Mouse (Mus musculus) neural tube, embryonic 13.5 days (tissue): ENCODE data around the gene Slc43a3. TPM values are rescaled to one million over a fixed set of nuclear protein-coding genes. Genes with fewer than 3 reads are reported as not detected.
A peak's percentile ranks its signal among the peaks of the same experiment; 100 is the strongest.

Experiments used
- ATAC-seq: fragments of 200-750 bp; cut with Nextera tagmentation; 2 replicates; pipeline ENCODE4 v1.8.0; 2017; ENCODE audit warnings: low read depth, mild to moderate bottlenecking, moderate TSS enrichment, moderate library complexity
- H3K27ac ChIP-seq: fragments of 300-500 bp; sonication (generic); replicated peaks from 2 replicates; pipeline ENCODE4 v1.5.1; 2015; ENCODE audit warnings: moderate library complexity, mild to moderate bottlenecking, inconsistent platforms
- H3K27me3 ChIP-seq: fragments of 300-500 bp; sonication (generic); 2 replicates; pipeline ENCODE4 v1.6.1; 2015; ENCODE audit warnings: mild to moderate bottlenecking, inconsistent platforms
- H3K36me3 ChIP-seq: fragments of 300-500 bp; sonication (generic); 2 replicates; pipeline ENCODE4 v1.6.1; 2015; ENCODE audit warnings: mild to moderate bottlenecking, inconsistent platforms
- H3K4me1 ChIP-seq: fragments of 300-500 bp; sonication (generic); replicated peaks from 2 replicates; pipeline ENCODE4 v1.6.1; 2015; ENCODE audit warnings: inconsistent platforms
- H3K4me2 ChIP-seq: fragments of 300-500 bp; sonication (generic); 2 replicates; pipeline ENCODE4 v1.6.1; 2015; ENCODE audit warnings: inconsistent platforms, mild to moderate bottlenecking, moderate library complexity
- H3K4me3 ChIP-seq: fragments of 300-500 bp; sonication (generic); 2 replicates; pipeline ENCODE4 v1.5.1; 2015; ENCODE audit warnings: mild to moderate bottlenecking, inconsistent platforms
- H3K9ac ChIP-seq: fragments of 300-500 bp; sonication (generic); 2 replicates; pipeline ENCODE4 v1.6.1; 2015; ENCODE audit warnings: moderate library complexity, mild to moderate bottlenecking, inconsistent platforms
- H3K9me3 ChIP-seq: fragments of 300-500 bp; sonication (generic); 2 replicates; pipeline ENCODE4 v1.6.1; 2016; ENCODE audit warnings: inconsistent platforms
- WGBS: fragments of 180-500 bp; shearing (Covaris S2); methylation state at CpG from one replicate; pipeline ENCODE4 v1.1.7; 2015; 5-methylcytosine and 5-hydroxymethylcytosine counted together
- polyA plus RNA-seq: library from polyadenylated mRNA; unstranded; fragments of >200 nt; fragmentation: Nextera tagmentation; extraction: Ambion mirVana; gene quantifications from 2 replicates; pipeline ENCODE4 v1.2.1, GENCODE M21; 2015

The Slc43a3 gene
- polyA plus RNA-seq, 1 experiment from 2014 or later: 8.6 TPM

- no peak for ATAC-seq
- WGBS: 95% methylated on average over 6 of the region's 6 CpGs
- H3K36me3 ChIP-seq: no peaks in the 10 kb centered on the region
- no peaks in the 10 kb centered on the region for H3K27me3 ChIP-seq
- H3K4me1 ChIP-seq: peaks cover 3% of the 10 kb centered on the region; the same call in 1 of the 2 replicates
- no peak overlapping the region for H3K4me2 ChIP-seq
- no peak overlapping the region for H3K27ac ChIP-seq
- H3K9me3 ChIP-seq: no peaks in the 10 kb centered on the region
- H3K4me3 ChIP-seq: no peak overlapping the region
- no peak overlapping the region for H3K9ac ChIP-seq
Observed at GRCm38 (mm10) chr2:84939711-84940110, 3.3 kb downstream of the Slc43a3 start.

DNA sequence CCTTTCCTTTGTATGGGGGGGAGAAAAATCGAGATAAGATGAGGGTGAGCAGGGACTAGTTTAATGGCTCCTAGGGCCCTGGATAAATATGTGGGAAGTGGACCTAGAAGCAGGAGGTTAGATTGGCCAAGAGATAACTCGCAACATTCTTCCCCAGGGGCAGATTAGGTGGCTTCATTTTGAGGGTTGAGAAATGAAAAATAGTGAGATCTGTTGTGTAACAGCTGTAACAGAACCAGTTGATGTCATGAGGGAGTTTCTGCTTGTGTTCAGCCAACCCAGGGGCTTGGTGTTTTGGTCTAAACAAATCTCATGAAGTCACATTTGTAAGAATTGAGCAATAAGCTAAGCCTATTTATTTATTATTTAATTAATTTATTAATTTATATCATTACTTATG is 5.0 kb downstream of the Slc43a3 start:
- no peak overlapping the region for H3K9ac ChIP-seq
- H3K27ac ChIP-seq: no peak overlapping the region
- no peaks in the 10 kb centered on the region for H3K4me1 ChIP-seq
- no peaks in the 10 kb centered on the region for H3K27me3 ChIP-seq
- WGBS: 80% methylated on average over 2 of the region's 2 CpGs
- no peaks in the 10 kb centered on the region for H3K9me3 ChIP-seq
- ATAC-seq: no peak
- no peaks in the 10 kb centered on the region for H3K36me3 ChIP-seq
- H3K4me2 ChIP-seq: no peak overlapping the region
- no peak overlapping the region for H3K4me3 ChIP-seq

DNA sequence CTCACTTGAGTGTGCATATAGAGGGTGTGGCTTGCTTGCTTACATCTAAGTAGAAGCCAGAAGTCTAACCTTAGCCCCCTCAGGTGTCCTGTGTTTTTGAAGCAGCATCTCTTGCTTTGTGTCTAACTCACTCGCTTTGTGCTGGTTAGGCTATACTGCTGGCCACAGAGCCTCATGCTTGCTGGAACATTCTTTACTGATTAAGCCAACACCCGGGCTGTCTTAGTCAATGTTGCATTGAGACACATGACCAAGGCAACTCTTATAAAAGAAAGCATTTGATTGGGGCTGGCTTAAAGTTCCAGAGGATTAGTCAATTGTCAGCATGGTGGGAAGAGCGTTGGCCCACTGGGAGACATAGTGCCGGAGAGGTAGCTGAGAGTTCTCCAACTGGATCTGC is 5.4 kb downstream of the Slc43a3 start:
- Histone ChIP-seq H3K4me3 (no peak overlapping the region), H3K36me3 (no peaks in the 10 kb centered on the region), H3K9me3 (no peaks in the 10 kb centered on the region), H3K4me1 (no peaks in the 10 kb centered on the region), H3K27me3 (no peaks in the 10 kb centered on the region), H3K9ac (no peak overlapping the region), H3K4me2 (no peak overlapping the region), H3K27ac (no peak overlapping the region)
- ATAC-seq: no peak
- 94% methylated on average over 4 of the region's 4 CpGs for WGBS

- no peak for ATAC-seq
- no peak overlapping the region for H3K27ac ChIP-seq
- no peak overlapping the region for H3K4me2 ChIP-seq
- 90% methylated on average over 3 of the region's 3 CpGs for WGBS
- H3K36me3 ChIP-seq: no peaks in the 10 kb centered on the region
- no peaks in the 10 kb centered on the region for H3K27me3 ChIP-seq
- no peaks in the 10 kb centered on the region for H3K4me1 ChIP-seq
- no peak overlapping the region for H3K4me3 ChIP-seq
- no peak overlapping the region for H3K9ac ChIP-seq
- no peaks in the 10 kb centered on the region for H3K9me3 ChIP-seq
Observed at GRCm38 (mm10) chr2:84947154-84947771, 10.9 kb downstream of the Slc43a3 start.

DNA sequence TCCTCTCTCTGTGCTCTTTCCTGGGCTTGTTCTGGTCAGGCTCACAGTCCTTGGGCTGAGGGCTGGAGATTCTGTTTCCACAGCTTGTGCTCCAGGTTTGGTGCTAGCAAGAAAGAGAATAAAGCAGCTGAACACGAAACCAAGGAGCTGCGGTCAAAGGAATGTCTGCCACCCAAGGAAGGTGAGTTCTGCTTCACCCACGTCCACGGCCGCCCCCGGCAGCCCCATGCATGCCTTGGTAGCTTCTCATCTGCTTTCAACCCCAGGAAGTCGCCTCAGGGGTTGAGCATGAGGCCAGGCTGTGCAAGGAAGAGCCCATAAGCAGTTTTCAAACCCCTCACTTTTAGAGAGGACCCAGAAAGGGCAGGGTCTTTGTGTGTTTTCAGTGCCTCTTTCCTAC is 11.9 kb downstream of the Slc43a3 start:
- H3K27me3 ChIP-seq: no peaks in the 10 kb centered on the region
- no peaks in the 10 kb centered on the region for H3K4me1 ChIP-seq
- H3K4me2 ChIP-seq: no peak overlapping the region
- no peaks in the 10 kb centered on the region for H3K9me3 ChIP-seq
- WGBS: 90% methylated on average over 7 of the region's 7 CpGs
- no peak for ATAC-seq
- H3K36me3 ChIP-seq: no peaks in the 10 kb centered on the region
- H3K27ac ChIP-seq: no peak overlapping the region
- H3K4me3 ChIP-seq: no peak overlapping the region
- H3K9ac ChIP-seq: no peak overlapping the region

DNA sequence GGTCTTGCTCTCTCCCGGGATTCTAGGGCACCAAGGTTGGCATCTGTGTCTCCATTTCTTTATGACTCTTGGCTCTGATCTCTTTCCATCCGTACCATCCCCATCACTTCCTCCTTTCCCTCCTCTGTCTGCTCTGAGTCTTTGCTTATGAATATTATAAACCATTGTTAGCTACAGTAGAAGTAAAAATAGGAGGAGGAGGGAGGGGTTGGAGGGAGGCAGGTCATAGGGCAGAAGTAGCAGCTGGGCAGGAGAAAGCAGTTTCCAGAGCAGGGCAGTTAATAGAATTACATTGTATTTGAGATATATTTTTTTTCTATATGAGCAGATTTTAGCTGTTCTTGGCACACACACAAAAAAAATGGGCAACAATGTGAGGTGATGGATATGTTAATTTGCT is 12.3 kb downstream of the Slc43a3 start:
- no peaks in the 10 kb centered on the region for H3K27me3 ChIP-seq
- no peak overlapping the region for H3K9ac ChIP-seq
- WGBS: 81% methylated on average over 2 of the region's 2 CpGs
- H3K9me3 ChIP-seq: no peaks in the 10 kb centered on the region
- H3K4me3 ChIP-seq: no peak overlapping the region
- no peaks in the 10 kb centered on the region for H3K36me3 ChIP-seq
- no peak overlapping the region for H3K27ac ChIP-seq
- no peaks in the 10 kb centered on the region for H3K4me1 ChIP-seq
- ATAC-seq: no peak
- H3K4me2 ChIP-seq: no peak overlapping the region

- 93% methylated on average over 8 of the region's 8 CpGs for WGBS
- H3K27ac ChIP-seq: no peak overlapping the region
- no peaks in the 10 kb centered on the region for H3K27me3 ChIP-seq
- no peaks in the 10 kb centered on the region for H3K36me3 ChIP-seq
- ATAC-seq: no peak
- no peaks in the 10 kb centered on the region for H3K4me1 ChIP-seq
- no peaks in the 10 kb centered on the region for H3K9me3 ChIP-seq
- H3K9ac ChIP-seq: no peak overlapping the region
- no peak overlapping the region for H3K4me3 ChIP-seq
- H3K4me2 ChIP-seq: no peak overlapping the region
Observed at GRCm38 (mm10) chr2:84951027-84951426, 14.6 kb downstream of the Slc43a3 start.

GRCm38 (mm10) chr2:84952251-84952650 is 15.9 kb downstream of the Slc43a3 start:
- H3K27ac ChIP-seq: no peak overlapping the region
- H3K9ac ChIP-seq: no peak overlapping the region
- no peak overlapping the region for H3K4me2 ChIP-seq
- WGBS: 97% methylated on average over 1 of the region's 1 CpGs
- no peaks in the 10 kb centered on the region for H3K9me3 ChIP-seq
- H3K36me3 ChIP-seq: no peaks in the 10 kb centered on the region
- H3K4me1 ChIP-seq: no peaks in the 10 kb centered on the region
- no peak overlapping the region for H3K4me3 ChIP-seq
- ATAC-seq: no peak
- H3K27me3 ChIP-seq: no peaks in the 10 kb centered on the region

- H3K27me3 ChIP-seq: no peaks in the 10 kb centered on the region
- H3K27ac ChIP-seq: no peak overlapping the region
- no peaks in the 10 kb centered on the region for H3K4me1 ChIP-seq
- WGBS: 83% methylated on average over 4 of the region's 4 CpGs
- H3K9me3 ChIP-seq: no peaks in the 10 kb centered on the region
- no peak overlapping the region for H3K4me2 ChIP-seq
- H3K9ac ChIP-seq: no peak overlapping the region
- H3K4me3 ChIP-seq: no peak overlapping the region
- no peaks in the 10 kb centered on the region for H3K36me3 ChIP-seq
- ATAC-seq: no peak
Observed at GRCm38 (mm10) chr2:84952693-84953092, 16.3 kb downstream of the Slc43a3 start.

- Histone ChIP-seq H3K9ac (no peak overlapping the region), H3K4me1 (no peaks in the 10 kb centered on the region), H3K27me3 (no peaks in the 10 kb centered on the region), H3K36me3 (no peaks in the 10 kb centered on the region), H3K27ac (no peak overlapping the region), H3K4me3 (no peak overlapping the region), H3K9me3 (no peaks in the 10 kb centered on the region), H3K4me2 (no peak overlapping the region)
- ATAC-seq: no peak
- 92% methylated on average over 9 of the region's 9 CpGs for WGBS
Observed at GRCm38 (mm10) chr2:84955435-84955834, 19.1 kb downstream of the Slc43a3 start.

GRCm38 (mm10) chr2:84956274-84956673 is 19.9 kb downstream of the Slc43a3 start:
- Histone ChIP-seq H3K9ac (no peak overlapping the region), H3K4me3 (no peak overlapping the region), H3K4me2 (no peak overlapping the region), H3K27ac (no peak overlapping the region), H3K9me3 (no peaks in the 10 kb centered on the region), H3K27me3 (no peaks in the 10 kb centered on the region), H3K36me3 (no peaks in the 10 kb centered on the region), H3K4me1 (no peaks in the 10 kb centered on the region)
- 0 out of 2 replicates have a peak, but pooled peaks have one; percentile 43 for ATAC-seq
- WGBS: 60% methylated on average over 5 of the region's 5 CpGs

- H3K9ac ChIP-seq: no peak overlapping the region
- no peak for ATAC-seq
- H3K27me3 ChIP-seq: no peaks in the 10 kb centered on the region
- no peak overlapping the region for H3K27ac ChIP-seq
- no peak overlapping the region for H3K4me2 ChIP-seq
- H3K4me3 ChIP-seq: no peak overlapping the region
- WGBS: 91% methylated on average over 11 of the region's 11 CpGs
- 0 out of 2 replicates have a peak, but pooled peaks cover 7% of the 10 kb centered on the region for H3K4me1 ChIP-seq
- H3K36me3 ChIP-seq: no peaks in the 10 kb centered on the region
- H3K9me3 ChIP-seq: no peaks in the 10 kb centered on the region
Observed at GRCm38 (mm10) chr2:84958588-84959264, 22.3 kb downstream of the Slc43a3 start.

- Histone ChIP-seq H3K9ac (no peak overlapping the region), H3K4me2 (no peak overlapping the region), H3K36me3 (no peaks in the 10 kb centered on the region), H3K9me3 (no peaks in the 10 kb centered on the region), H3K27ac (no peak overlapping the region), H3K4me3 (no peak overlapping the region), H3K4me1 (0 out of 2 replicates have a peak, but pooled peaks cover 7% of the 10 kb centered on the region), H3K27me3 (no peaks in the 10 kb centered on the region)
- 79% methylated on average over 2 of the region's 2 CpGs for whole genome bisulfite sequencing
- ATAC-seq: no peak
Observed at GRCm38 (mm10) chr2:84961300-84961699, 24.9 kb downstream of the Slc43a3 start.
